Mouse (Mus musculus) brown adipose tissue, adult 24 weeks (tissue): Measurements from ENCODE around the gene Rasd1. TPM values are rescaled to one million over a fixed set of nuclear protein-coding genes. Genes with fewer than 3 reads are reported as not detected.
"Not testable (repeated sequence)": the region's sequence is repeated elsewhere in the genome, so short reads cannot be mapped to it uniquely, and the experiment has no call there.

Experiments
- H3K27ac ChIP-seq: fragments of 200-500 bp; replicated peaks from 2 replicates; pipeline ENCODE4 v1.5.1; 2012; ENCODE audit warnings: low read depth, mild to moderate bottlenecking, low read length
- H3K4me1 ChIP-seq: fragments of 200-500 bp; 2 replicates; pipeline ENCODE4 v1.6.1; 2012; ENCODE audit warnings: low read length, mixed read lengths; ENCODE audit not compliant: control insufficient read depth, insufficient read depth, insufficient read length
- H3K4me3 ChIP-seq: fragments of 200-500 bp; 2 replicates; pipeline ENCODE4 v1.5.1; 2012; ENCODE audit warnings: low read depth, mild to moderate bottlenecking, low read length, moderate library complexity; ENCODE audit not compliant: insufficient read depth
- polyA plus RNA-seq: library from polyadenylated mRNA; stranded (reverse); fragments of >200 nt; gene quantifications from 2 replicates; pipeline ENCODE4 v1.2.4, GENCODE M21; 2012; ENCODE audit not compliant: missing spikeins, insufficient read depth, insufficient read length

Gene Rasd1
- polyA plus RNA-seq, 1 experiment, result 46.6 TPM

DNA sequence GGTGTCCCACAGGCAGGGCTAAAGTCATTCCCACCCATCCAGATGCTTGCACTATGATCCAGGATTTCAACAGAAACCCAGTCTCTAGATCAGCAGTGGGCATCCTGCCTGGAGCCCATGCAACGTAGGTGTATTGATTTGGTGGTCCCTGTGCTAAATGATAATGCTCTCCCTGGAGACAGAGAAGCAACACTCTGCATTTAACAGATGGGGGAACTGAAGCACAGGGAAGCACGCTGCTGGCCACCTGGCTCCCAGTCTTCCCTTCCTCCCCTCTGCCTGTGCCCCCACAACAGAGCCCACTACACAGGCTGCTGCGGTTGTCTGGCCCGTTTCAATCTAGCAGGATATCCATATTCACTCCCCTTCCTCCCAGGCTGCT lies 1.3 kb upstream of the Rasd1 start:
- Histone ChIP-seq H3K4me1 (no peaks in the 10 kb centered on the region), H3K27ac (no peak overlapping the region), H3K4me3 (no peak overlapping the region)

DNA sequence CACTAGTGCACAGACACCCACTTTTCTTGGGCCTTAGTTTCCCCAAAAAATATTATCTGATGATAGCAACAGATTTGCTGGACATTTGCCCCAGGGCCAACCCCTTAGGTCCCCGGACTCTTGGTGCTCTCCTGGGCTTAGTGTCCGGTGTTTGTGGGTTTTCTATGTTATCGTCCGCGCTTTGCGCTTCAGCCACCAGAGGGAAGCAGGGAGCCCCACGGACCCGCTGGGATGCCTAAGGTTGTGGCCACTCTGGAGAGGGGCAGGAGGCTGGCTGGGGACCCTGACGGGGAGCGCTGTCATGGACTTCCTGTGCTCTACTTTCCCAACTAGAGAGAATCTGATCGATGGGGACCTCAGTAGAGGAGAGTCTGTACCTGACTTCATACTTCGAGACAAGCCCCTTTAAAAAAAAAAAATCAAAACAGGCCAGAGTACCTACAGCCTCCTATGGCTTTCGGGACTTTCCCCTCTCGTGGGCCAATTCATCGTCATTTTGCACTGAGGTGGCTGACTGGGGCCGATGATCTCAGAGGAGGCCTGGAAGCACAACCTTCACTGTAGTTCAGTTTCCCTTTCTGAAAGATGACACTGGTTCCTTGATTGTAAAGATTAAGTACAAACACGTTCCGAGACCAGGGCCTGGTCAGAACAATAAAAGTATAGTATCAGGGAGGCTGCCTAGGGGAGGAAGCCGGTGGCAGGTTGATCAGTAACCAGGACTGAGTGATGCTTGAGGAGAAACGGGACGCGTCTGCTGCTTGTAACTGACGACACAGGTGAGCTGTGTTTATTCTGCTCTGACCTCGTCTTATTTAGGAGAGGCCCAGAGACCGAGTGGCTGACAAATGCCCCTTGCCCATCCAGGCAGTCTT lies 720 bp upstream of the Rasd1 start:
- Histone ChIP-seq H3K27ac (peak overlapping the region; percentile 92), H3K4me3 (peak overlapping the region; percentile 84), H3K4me1 (no peaks in the 10 kb centered on the region)

- H3K4me3 ChIP-seq, result peak overlapping the region; percentile 84
- peak overlapping the region; percentile 58 for H3K27ac ChIP-seq
- H3K4me1 ChIP-seq, result 0 out of 2 replicates have a peak, but pooled peaks cover 4% of the 10 kb centered on the region
Measured at GRCm38 (mm10) chr11:59964163-59964758, 483 bp downstream of the Rasd1 start.

DNA sequence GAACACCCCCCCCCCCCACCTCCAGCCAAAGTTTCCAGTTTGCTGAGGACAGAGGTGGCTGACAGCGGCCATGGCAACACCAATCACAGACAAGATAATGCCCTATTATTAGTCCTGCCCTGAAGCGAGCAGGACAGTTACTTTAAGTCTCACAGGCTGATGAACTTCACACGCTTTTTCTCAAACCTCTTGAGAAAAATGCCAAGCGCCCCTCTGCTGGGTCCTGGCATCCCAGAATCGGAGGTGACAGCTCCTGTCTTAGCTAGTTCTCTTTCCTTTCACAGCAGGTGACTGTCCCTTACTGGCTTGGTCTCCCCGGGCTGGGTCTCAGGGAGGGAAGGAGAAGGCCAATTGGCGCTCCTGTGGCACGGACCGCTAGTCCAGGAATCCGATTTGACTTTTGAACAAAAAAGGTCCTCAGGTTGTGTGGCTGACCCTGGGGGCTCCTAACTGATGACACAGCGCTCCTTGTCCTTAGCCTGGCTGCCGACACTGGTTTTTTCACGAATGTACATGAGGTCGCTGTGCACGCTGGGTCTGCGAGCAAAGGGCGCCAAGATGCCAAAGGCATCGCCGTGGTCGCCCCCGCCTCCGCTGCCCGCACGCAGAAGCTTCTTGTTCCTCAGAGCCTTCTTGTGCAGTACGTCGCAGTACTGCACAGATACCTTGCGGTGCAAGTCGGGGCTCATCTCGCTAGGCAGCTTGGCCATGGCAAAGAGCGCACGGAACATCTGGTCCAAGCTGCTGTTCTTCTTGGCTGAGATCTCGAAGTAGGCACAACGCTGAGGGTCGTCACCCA lies 1.2 kb downstream of the Rasd1 start:
- H3K4me1 ChIP-seq, result 0 out of 2 replicates have a peak, but pooled peaks cover 4% of the 10 kb centered on the region
- H3K27ac ChIP-seq, result peak overlapping the region; percentile 58
- H3K4me3 ChIP-seq, result peak overlapping the region; percentile 84

GRCm38 (mm10) chr11:59962590-59962989 lies 2.2 kb downstream of the Rasd1 start:
- Histone ChIP-seq H3K27ac (peak overlapping the region; percentile 61), H3K4me3 (peak overlapping the region; percentile 64), H3K4me1 (0 out of 2 replicates have a peak, but pooled peaks cover 4% of the 10 kb centered on the region)

DNA sequence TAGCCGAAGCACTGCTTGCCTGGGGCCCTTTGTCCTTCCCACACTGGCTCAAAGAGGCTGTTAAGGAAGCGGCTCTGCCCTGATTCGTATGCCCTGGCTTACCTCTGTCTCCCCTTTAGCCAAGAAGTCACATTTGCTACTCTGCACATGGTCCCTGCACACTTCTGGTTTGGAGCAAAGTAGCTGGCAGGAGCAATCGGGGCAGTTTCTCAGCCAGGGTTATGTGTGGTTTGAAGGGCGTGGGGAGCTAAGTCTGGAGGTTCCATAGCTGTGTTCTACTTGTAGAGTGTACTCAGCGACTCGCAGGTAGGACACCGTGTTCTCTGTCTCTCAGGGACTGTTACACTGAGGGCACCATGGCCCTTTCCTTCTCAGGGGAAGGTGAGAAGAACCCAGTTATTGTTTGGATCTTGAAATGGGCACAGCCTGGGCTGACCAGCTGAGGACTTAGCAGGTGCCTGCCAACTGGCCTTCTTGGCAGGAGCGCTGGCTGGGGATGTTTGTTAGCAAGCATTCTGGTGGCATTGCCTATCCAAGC lies 3.3 kb downstream of the Rasd1 start:
- Histone ChIP-seq H3K4me3 (no peak overlapping the region), H3K27ac (peak overlapping the region; percentile 58), H3K4me1 (0 out of 2 replicates have a peak, but pooled peaks cover 4% of the 10 kb centered on the region)

GRCm38 (mm10) chr11:59960476-59961337 lies 4.0 kb downstream of the Rasd1 start:
- 0 out of 2 replicates have a peak, but pooled peaks cover 4% of the 10 kb centered on the region for H3K4me1 ChIP-seq
- peak overlapping the region; percentile 58 for H3K27ac ChIP-seq
- no peak overlapping the region for H3K4me3 ChIP-seq

DNA sequence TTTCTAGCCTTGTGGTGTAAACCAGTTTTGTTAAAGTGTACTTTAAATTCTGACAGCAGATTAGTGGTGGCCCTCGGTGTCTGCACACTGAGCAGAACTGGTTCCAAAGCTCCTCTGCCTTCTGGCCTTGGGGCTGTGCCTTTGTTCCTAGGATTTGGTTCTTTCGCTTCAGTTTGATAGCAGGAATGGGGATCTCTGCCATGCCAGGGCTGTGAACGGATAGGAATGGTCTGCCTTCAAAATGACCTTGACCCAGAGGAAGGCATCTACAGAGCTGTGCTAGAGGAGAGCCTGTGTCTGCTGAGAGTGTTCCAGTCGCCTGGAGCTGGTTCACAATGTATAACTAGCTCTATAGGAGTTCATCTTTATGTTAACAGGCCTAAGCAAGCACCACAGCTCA lies 5.3 kb downstream of the Rasd1 start:
- 0 out of 2 replicates have a peak, but pooled peaks cover 4% of the 10 kb centered on the region for H3K4me1 ChIP-seq
- peak overlapping the region; percentile 16 for H3K27ac ChIP-seq
- H3K4me3 ChIP-seq, result no peak overlapping the region

DNA sequence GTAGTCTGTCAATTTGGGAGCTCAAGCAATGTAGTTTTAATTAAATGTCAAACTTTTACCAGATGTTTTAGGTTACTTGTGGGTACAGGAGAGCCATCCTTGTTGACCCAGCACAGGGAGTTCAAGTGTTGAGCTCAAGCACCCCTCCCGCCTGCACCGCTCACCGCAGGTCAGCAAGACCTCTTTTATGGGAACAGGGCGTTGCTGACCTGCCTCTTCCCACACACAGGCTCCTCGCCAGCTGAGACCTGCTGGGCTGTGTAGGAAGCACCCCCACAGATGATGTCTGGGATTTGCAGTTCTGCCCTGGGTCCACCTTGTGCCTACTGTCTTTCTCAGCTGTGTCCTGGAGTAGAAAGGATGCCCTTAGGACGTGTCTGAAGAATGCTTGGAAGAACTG lies 8.0 kb downstream of the Rasd1 start:
- Histone ChIP-seq H3K4me1 (0 out of 2 replicates have a peak, but pooled peaks cover 4% of the 10 kb centered on the region), H3K4me3 (no peak overlapping the region), H3K27ac (no peak overlapping the region)

DNA sequence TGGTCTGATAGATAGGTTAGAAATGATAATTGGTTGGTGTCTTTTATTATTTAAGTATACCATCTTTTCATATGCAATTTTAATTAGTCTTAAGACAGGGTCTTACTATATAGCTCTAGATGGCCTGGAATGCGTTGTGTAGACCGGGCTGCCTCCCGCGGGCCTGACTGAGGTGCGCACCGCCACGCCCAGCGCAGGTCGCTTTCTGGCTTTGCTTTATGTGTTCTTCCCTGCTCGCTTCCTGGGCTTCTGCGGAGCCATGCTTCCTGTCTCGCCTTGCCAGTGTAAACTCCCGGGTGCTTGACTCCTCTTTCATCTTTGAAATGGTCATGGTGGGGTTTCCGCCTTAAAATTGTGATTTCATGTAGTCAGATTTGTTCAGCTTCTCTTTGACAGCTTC lies 11.9 kb downstream of the Rasd1 start:
- H3K4me1 ChIP-seq, result peaks cover 3% of the 10 kb centered on the region; the same call in 1 of the 2 replicates
- no peak overlapping the region for H3K27ac ChIP-seq
- H3K4me3 ChIP-seq, result no peak overlapping the region

DNA sequence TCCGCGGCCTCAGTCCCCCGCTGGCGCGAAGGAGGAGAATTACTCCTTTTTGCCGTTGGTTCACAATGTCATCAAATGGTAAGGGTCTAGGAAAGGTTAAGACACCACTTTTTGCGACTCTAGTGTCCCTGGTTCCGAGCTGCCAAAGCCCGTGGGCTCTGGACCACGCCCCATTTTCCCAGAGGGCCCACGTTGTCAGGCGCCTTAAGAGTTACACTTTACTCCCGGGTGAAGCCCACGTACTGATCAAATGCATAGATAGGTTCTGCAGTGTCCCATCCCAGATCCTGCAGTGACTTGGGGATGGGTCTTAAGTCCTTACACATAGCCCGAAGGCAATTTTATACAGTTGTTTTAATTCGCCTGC lies 16.4 kb downstream of the Rasd1 start:
- Histone ChIP-seq H3K4me1 (peaks cover 3% of the 10 kb centered on the region; the same call in 1 of the 2 replicates), H3K27ac (peak overlapping the region; percentile 71), H3K4me3 (peak overlapping the region; percentile 71)

GRCm38 (mm10) chr11:59947752-59948400 lies 16.9 kb downstream of the Rasd1 start, which contains the start of gene Med9:
Med9 (plus strand) TSS chr11:59948206.
- Histone ChIP-seq H3K4me1 (peaks cover 3% of the 10 kb centered on the region; the same call in 1 of the 2 replicates), H3K4me3 (peak within 1 kb of the TSS; percentile 71), H3K27ac (peak within 1 kb of the TSS; percentile 71)

- not testable (repeated sequence) for H3K27ac ChIP-seq, H3K4me3 ChIP-seq
- peaks cover 17% of the 10 kb centered on the region for H3K4me1 ChIP-seq
Measured at GRCm38 (mm10) chr11:59944855-59945254, 19.9 kb downstream of the Rasd1 start.
